Mouse (Mus musculus) neural tube, embryonic 11.5 days (tissue): ENCODE results near the gene Slx1b. TPM values are rescaled to one million over a fixed set of nuclear protein-coding genes. Genes with fewer than 3 reads are reported as not detected.

Experiments used
- ATAC-seq: fragments of 200-750 bp; cut with Nextera tagmentation; 2 replicates; pipeline ENCODE4 v1.8.0; 2017; ENCODE audit warnings: moderate number of reproducible peaks, mild to moderate bottlenecking, moderate TSS enrichment, moderate library complexity; ENCODE audit not compliant: insufficient read depth, low FRiP score, low TSS enrichment
- DNase-seq: peaks from one replicate; pipeline ENCODE4 v3.0.0-alpha.2; 2015; ENCODE audit warnings: low spot score
- H3K27ac ChIP-seq: fragments of 300-500 bp; sonication (generic); 2 replicates; pipeline ENCODE4 v1.5.1; 2014; ENCODE audit warnings: low read depth, mild to moderate bottlenecking, low read length
- H3K27me3 ChIP-seq: fragments of 300-500 bp; sonication (generic); 2 replicates; pipeline ENCODE4 v1.6.1; 2014; ENCODE audit warnings: mild to moderate bottlenecking, low read length, mixed read lengths; ENCODE audit not compliant: control insufficient read depth, insufficient read depth
- H3K36me3 ChIP-seq: fragments of 300-500 bp; sonication (generic); 2 replicates; pipeline ENCODE4 v1.6.1; 2014; ENCODE audit warnings: mild to moderate bottlenecking, low read length, moderate library complexity, mixed read lengths; ENCODE audit not compliant: control insufficient read depth, insufficient read depth
- H3K4me1 ChIP-seq: fragments of 300-500 bp; sonication (generic); 2 replicates; pipeline ENCODE4 v1.6.1; 2014; ENCODE audit warnings: low read length, mixed read lengths; ENCODE audit not compliant: control insufficient read depth, insufficient read depth
- H3K4me2 ChIP-seq: fragments of 300-500 bp; sonication (generic); 2 replicates; pipeline ENCODE4 v1.6.1; 2014; ENCODE audit warnings: low read depth, mild to moderate bottlenecking, moderate library complexity
- H3K4me3 ChIP-seq: fragments of 300-500 bp; sonication (generic); 2 replicates; pipeline ENCODE4 v1.5.1; 2014; ENCODE audit warnings: low read depth, low read length
- H3K9ac ChIP-seq: fragments of 300-500 bp; sonication (generic); 2 replicates; pipeline ENCODE4 v1.6.1; 2014; ENCODE audit warnings: mild to moderate bottlenecking, low read length
- H3K9me3 ChIP-seq: fragments of 300-500 bp; sonication (generic); 2 replicates; pipeline ENCODE4 v1.6.1; 2016; ENCODE audit warnings: low read length; ENCODE audit not compliant: control insufficient read depth
- WGBS: fragments of 180-500 bp; shearing (Covaris S2); extraction: QIAGEN DNeasy Blood & Tissue Kit; methylation state at CpG from one replicate; pipeline ENCODE4 v1.1.7; 2014; 5-methylcytosine and 5-hydroxymethylcytosine counted together
- polyA plus RNA-seq: library from polyadenylated mRNA; unstranded; fragments of >200 nt; fragmentation: Nextera tagmentation; extraction: Ambion mirVana; gene quantifications from 2 replicates; pipeline ENCODE4 v1.2.1, GENCODE M21; 2014

The Slx1b gene
- polyA plus RNA-seq, 1 experiment from 2014 or later: 11.7 TPM

GRCm38 (mm10) chr7:126676631-126677220 lies 18.9 kb downstream of the Slx1b start:
- no peaks in the 10 kb centered on the region for H3K9me3 ChIP-seq
- H3K27me3 ChIP-seq: no peaks in the 10 kb centered on the region
- DNase-seq: no peak
- H3K4me3 ChIP-seq: no peak overlapping the region
- H3K9ac ChIP-seq: no peak overlapping the region
- H3K36me3 ChIP-seq: peaks cover 6% of the 10 kb centered on the region; the same call in 1 of the 2 replicates
- H3K27ac ChIP-seq: no peak overlapping the region
- H3K4me1 ChIP-seq: no peaks in the 10 kb centered on the region
- 75% methylated on average over 4 of the region's 4 CpGs for WGBS
- ATAC-seq: no peak
- no peak overlapping the region for H3K4me2 ChIP-seq

DNA sequence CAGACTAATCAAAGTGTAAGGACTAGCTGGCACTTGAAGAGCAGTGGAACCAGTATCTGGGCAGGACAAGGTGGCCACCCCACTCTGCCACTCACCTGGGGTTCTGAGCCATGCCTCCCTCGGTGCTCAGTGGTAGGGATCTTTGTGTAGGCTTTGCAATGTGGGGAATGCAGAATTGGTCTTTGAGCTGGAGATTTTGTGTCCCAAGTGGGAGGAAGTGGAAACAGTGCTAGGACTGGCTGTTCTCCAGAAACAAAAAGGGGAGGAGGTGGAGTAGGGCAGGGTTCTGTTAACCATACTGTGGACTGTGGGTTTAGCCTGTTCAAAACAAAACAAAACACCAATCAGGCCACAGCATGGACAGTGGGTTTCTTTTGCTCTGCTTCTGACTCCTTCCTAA lies 19.4 kb downstream of the Slx1b start, which contains the start of gene Sult1a1:
Gene Sult1a1 (minus strand): TSS at position 226 of the 400 bp plus-strand sequence.
- H3K27me3 ChIP-seq: no peaks in the 10 kb centered on the region
- H3K27ac ChIP-seq: no peak within 1 kb of the TSS
- no peak within 1 kb of the TSS for H3K4me3 ChIP-seq
- ATAC-seq (no peak), DNase-seq (no peak)
- H3K4me2 ChIP-seq: no peak within 1 kb of the TSS
- no peak within 1 kb of the TSS for H3K9ac ChIP-seq
- no peaks in the 10 kb centered on the region for H3K9me3 ChIP-seq
- WGBS: 80% methylated on average over 1 of the region's 1 CpGs
- H3K36me3 ChIP-seq: peaks cover 8% of the 10 kb centered on the region; the same call in 1 of the 2 replicates
- H3K4me1 ChIP-seq: no peaks in the 10 kb centered on the region

DNA sequence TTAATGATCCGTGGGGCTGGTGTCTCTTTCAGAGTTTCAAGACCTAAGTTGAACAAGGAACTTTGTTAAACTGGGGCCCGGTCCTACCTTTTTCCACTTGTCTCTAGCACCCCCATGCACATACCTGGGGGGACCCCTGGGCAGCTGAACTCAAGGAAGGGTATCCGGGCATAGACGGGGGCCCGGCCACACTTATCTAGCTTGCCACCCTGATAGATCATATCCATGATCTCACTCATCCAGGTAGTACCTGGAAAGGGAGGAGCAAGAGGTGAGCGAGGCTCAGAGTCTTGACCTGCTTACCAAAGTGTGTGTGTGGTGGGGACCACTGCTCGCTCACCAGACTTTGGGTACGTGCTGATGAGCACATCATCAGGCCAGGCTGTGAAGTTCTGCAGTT lies 20.5 kb downstream of the Slx1b start:
- Histone ChIP-seq H3K36me3 (peaks cover 8% of the 10 kb centered on the region; the same call in 1 of the 2 replicates), H3K9ac (no peak overlapping the region), H3K4me1 (no peaks in the 10 kb centered on the region), H3K27me3 (no peaks in the 10 kb centered on the region), H3K4me2 (no peak overlapping the region), H3K4me3 (no peak overlapping the region), H3K27ac (no peak overlapping the region), H3K9me3 (no peaks in the 10 kb centered on the region)
- DNase-seq: no peak
- WGBS: 94% methylated on average over 8 of the region's 8 CpGs
- no peak for ATAC-seq

- H3K36me3 ChIP-seq: peaks cover 8% of the 10 kb centered on the region; the same call in 1 of the 2 replicates
- DNase-seq: no peak
- no peaks in the 10 kb centered on the region for H3K9me3 ChIP-seq
- H3K4me1 ChIP-seq: no peaks in the 10 kb centered on the region
- ATAC-seq: no peak
- no peak overlapping the region for H3K4me2 ChIP-seq
- no peak overlapping the region for H3K9ac ChIP-seq
- WGBS: 92% methylated on average over 9 of the region's 9 CpGs
- no peak overlapping the region for H3K4me3 ChIP-seq
- no peak overlapping the region for H3K27ac ChIP-seq
- H3K27me3 ChIP-seq: no peaks in the 10 kb centered on the region
Observed at GRCm38 (mm10) chr7:126672111-126672510, 23.5 kb downstream of the Slx1b start.

- Histone ChIP-seq H3K4me1 (no peaks in the 10 kb centered on the region), H3K36me3 (peaks cover 8% of the 10 kb centered on the region; the same call in 1 of the 2 replicates), H3K4me2 (no peak overlapping the region), H3K9me3 (no peaks in the 10 kb centered on the region), H3K4me3 (no peak overlapping the region), H3K9ac (no peak overlapping the region), H3K27me3 (no peaks in the 10 kb centered on the region), H3K27ac (no peak overlapping the region)
- DNase-seq: no peak
- no peak for ATAC-seq
- WGBS: 92% methylated on average over 3 of the region's 3 CpGs
Observed at GRCm38 (mm10) chr7:126670152-126670551, 25.4 kb downstream of the Slx1b start.

- Histone ChIP-seq H3K4me1 (no peaks in the 10 kb centered on the region), H3K9me3 (no peaks in the 10 kb centered on the region), H3K36me3 (peaks cover 12% of the 10 kb centered on the region; the same call in 1 of the 2 replicates), H3K4me3 (no peak overlapping the region), H3K9ac (no peak overlapping the region), H3K4me2 (no peak overlapping the region), H3K27ac (no peak overlapping the region), H3K27me3 (no peaks in the 10 kb centered on the region)
- 91% methylated on average over 5 of the region's 5 CpGs for WGBS
- ATAC-seq: no peak
- DNase-seq: no peak
Observed at GRCm38 (mm10) chr7:126668452-126668851, 27.1 kb downstream of the Slx1b start.

GRCm38 (mm10) chr7:126667495-126668090 lies 28.0 kb downstream of the Slx1b start:
- Histone ChIP-seq H3K4me1 (no peaks in the 10 kb centered on the region), H3K36me3 (peaks cover 12% of the 10 kb centered on the region; the same call in 1 of the 2 replicates), H3K9ac (no peak overlapping the region), H3K4me2 (no peak overlapping the region), H3K27me3 (no peaks in the 10 kb centered on the region), H3K27ac (no peak overlapping the region), H3K9me3 (no peaks in the 10 kb centered on the region), H3K4me3 (no peak overlapping the region)
- DNase-seq: no peak
- 85% methylated on average over 9 of the region's 9 CpGs for WGBS
- ATAC-seq: no peak

GRCm38 (mm10) chr7:126665269-126665668 lies 30.3 kb downstream of the Slx1b start:
- 94% methylated on average over 3 of the region's 3 CpGs for WGBS
- no peak for DNase-seq
- Histone ChIP-seq H3K4me1 (no peaks in the 10 kb centered on the region), H3K36me3 (peaks cover 4% of the 10 kb centered on the region; the same call in 1 of the 2 replicates), H3K9me3 (no peaks in the 10 kb centered on the region), H3K4me3 (no peak overlapping the region), H3K27ac (no peak overlapping the region), H3K4me2 (no peak overlapping the region), H3K27me3 (no peaks in the 10 kb centered on the region), H3K9ac (no peak overlapping the region)
- no peak for ATAC-seq

DNA sequence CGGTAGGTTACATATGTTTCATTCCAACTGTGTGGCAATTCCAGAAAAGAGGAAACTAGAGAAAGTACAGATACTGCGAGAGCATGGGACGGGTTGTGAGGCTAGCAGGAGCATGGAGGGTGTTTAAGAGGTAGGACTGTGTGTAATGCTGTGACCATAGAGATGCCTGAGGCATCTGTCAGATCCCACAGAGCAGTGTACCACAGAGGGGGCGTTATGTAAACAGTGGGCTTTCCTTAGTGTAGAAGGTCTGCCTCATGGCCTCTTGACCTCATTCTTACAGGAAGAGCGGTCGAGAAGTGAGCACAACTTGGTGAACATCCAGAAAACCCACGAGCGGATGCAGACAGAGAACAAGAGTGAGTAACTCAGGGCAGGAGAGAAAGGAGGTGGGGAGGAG lies 31.9 kb downstream of the Slx1b start:
- no peaks in the 10 kb centered on the region for H3K9me3 ChIP-seq
- DNase-seq (no peak), ATAC-seq (no peak)
- no peak overlapping the region for H3K4me3 ChIP-seq
- no peak overlapping the region for H3K9ac ChIP-seq
- H3K27me3 ChIP-seq: no peaks in the 10 kb centered on the region
- WGBS: 70% methylated on average over 8 of the region's 8 CpGs
- no peak overlapping the region for H3K4me2 ChIP-seq
- no peaks in the 10 kb centered on the region for H3K4me1 ChIP-seq
- peaks cover 4% of the 10 kb centered on the region; the same call in 1 of the 2 replicates for H3K36me3 ChIP-seq
- H3K27ac ChIP-seq: no peak overlapping the region
